Mouse (Mus musculus): ENCODE measurements around the gene Gabarapl1. TPM values are rescaled to one million over a fixed set of nuclear protein-coding genes. Genes with fewer than 3 reads are reported as not detected.
"Not testable (repeated sequence)": the region's sequence is repeated elsewhere in the genome, so short reads cannot be mapped to it uniquely, and the experiment has no call there.

The Gabarapl1 gene
- polyA plus RNA-seq (2012; fragmentation: generic; extraction: Trizol), result 64.3 TPM
- long read RNA-seq, experiment 1, transcript Gabarapl1-201 (4 exons, 1,820 nt), result major isoform, 83 of 99 reads
- long read RNA-seq, experiment 1, partial matches to known transcripts, result 1 of 99 reads
- long read RNA-seq, experiment 1, other reads (novel, unspliced or antisense), result 14 of 99 reads
- long read RNA-seq, experiment 2, transcript Gabarapl1-201 (4 exons, 1,820 nt), result major isoform, 423 of 430 reads
- long read RNA-seq, experiment 2, partial matches to known transcripts, result 0 of 430 reads
- long read RNA-seq, experiment 2, other reads (novel, unspliced or antisense), result 5 of 430 reads

DNA sequence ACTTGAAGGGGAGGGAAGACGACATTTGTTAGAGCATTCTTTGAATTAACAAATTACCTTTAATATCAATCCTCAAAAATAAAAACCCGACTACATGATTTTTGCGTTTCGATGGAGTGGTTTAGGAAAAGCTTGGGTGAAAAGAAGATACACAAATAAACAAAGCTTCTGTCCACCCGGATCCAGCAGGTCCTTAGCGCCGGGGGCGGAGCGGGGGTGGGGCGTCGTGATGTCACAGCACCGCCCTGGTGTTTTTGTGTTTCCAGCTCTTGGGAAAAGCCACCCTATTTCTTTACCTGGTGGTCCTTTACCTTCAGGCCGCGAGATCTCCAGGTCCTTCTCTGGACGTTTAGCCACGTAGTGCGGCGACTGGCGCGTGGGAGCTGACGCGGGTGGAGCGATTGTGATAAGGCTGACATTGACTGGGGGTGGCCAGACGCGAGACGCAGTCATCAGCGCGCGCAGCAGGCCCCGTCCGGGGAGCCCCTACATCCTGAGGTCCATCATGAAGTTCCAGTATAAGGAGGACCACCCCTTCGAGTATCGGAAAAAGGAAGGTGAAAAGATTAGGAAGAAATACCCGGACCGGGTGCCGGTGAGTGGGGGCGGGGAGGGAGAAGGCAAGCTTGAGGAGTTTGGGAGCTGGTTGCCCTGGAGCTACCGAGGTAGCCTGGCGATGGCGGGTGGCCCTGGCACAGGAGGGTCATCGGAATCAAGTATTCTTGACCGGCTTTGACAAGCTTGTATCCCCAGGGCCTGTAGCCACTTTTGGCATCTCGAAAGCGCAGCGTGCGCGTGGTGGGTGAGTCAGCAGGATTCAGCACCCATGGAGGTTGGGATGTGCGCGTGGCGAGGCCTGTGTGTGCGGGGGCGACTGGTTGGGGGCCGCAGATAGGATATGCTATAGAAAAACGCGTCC lies at the start of gene Gabarapl1:
Gabarapl1 (plus strand) TSS at position 219 of the 919 bp plus-strand sequence.
- peaks cover 43% of the 10 kb centered on the region for H3K79me2 ChIP-seq (ENCODE audit: control insufficient read depth, insufficient read depth)
- peak within 1 kb of the TSS; percentile 61 for H3ac ChIP-seq (ENCODE audit: control insufficient read depth, insufficient read length, low read depth)
- H3K36me3 ChIP-seq (ENCODE audit: control insufficient read depth, insufficient read depth), result peaks cover 8% of the 10 kb centered on the region
- peaks cover 27% of the 10 kb centered on the region for H3K79me3 ChIP-seq (ENCODE audit: low read depth)
- TF ChIP-seq MAX (IDR thresholded peaks at IDR 0.05) (peak; percentile 72), CTCF (IDR thresholded peaks at IDR 0.05; ENCODE audit: control insufficient read depth, insufficient read depth, insufficient read length) (no peak)
- H3K4me3 ChIP-seq (ENCODE audit: insufficient read depth, poor library complexity, severe bottlenecking), result peak within 1 kb of the TSS; percentile 87
- H3K27me3 ChIP-seq (ENCODE audit: control insufficient read depth, insufficient read depth, insufficient read length), result no peaks in the 10 kb centered on the region

DNA sequence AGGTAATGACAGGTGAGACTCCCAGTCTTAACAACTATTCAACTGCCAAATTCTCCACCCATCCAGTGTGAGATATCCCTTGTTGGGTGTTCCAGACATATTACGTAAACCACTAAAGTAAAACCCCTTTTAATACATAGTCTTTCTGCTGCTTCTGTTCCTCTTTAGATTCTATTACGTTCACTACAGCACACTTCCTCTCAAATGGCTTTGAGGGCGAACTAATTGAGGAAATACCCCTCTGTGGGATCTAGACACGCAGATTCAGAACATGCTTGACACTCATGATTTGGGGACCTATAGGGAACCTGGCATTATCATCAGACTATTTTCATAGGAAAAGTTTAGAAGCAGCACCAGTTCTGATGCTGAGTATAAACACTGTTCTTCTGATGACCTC lies 38.0 kb upstream of the Gabarapl1 start:
- Histone ChIP-seq H3K27me3 (ENCODE audit: control insufficient read depth, insufficient read depth, insufficient read length) (no peaks in the 10 kb centered on the region), H3K4me3 (ENCODE audit: insufficient read depth, poor library complexity, severe bottlenecking) (no peak overlapping the region), H3K79me2 (ENCODE audit: control insufficient read depth, insufficient read depth) (no peaks in the 10 kb centered on the region), H3ac (ENCODE audit: control insufficient read depth, insufficient read length, low read depth) (no peak overlapping the region), H3K79me3 (ENCODE audit: low read depth) (no peaks in the 10 kb centered on the region), H3K36me3 (ENCODE audit: control insufficient read depth, insufficient read depth) (no peaks in the 10 kb centered on the region)
- TF ChIP-seq USF1 (IDR thresholded peaks at IDR 0.05; ENCODE audit: low read depth), result no peak
- no peak for TF ChIP-seq MAX (IDR thresholded peaks at IDR 0.05)
- no peak for TF ChIP-seq MYOD1 (IDR thresholded peaks at IDR 0.05; ENCODE audit: control insufficient read depth, insufficient read length, low read depth)
- no peak for TF ChIP-seq MYOG (IDR thresholded peaks at IDR 0.05; ENCODE audit: control insufficient read depth, extremely low read depth, insufficient read length)
- TF ChIP-seq CTCF (IDR thresholded peaks at IDR 0.05; ENCODE audit: control insufficient read depth, insufficient read depth, insufficient read length), result no peak
- TF ChIP-seq CEBPB (IDR thresholded peaks at IDR 0.05; ENCODE audit: low read depth), result no peak
- TF ChIP-seq FOSL1 (IDR thresholded peaks at IDR 0.05; ENCODE audit: insufficient read depth, low read length, poor library complexity, severe bottlenecking), result no peak

DNA sequence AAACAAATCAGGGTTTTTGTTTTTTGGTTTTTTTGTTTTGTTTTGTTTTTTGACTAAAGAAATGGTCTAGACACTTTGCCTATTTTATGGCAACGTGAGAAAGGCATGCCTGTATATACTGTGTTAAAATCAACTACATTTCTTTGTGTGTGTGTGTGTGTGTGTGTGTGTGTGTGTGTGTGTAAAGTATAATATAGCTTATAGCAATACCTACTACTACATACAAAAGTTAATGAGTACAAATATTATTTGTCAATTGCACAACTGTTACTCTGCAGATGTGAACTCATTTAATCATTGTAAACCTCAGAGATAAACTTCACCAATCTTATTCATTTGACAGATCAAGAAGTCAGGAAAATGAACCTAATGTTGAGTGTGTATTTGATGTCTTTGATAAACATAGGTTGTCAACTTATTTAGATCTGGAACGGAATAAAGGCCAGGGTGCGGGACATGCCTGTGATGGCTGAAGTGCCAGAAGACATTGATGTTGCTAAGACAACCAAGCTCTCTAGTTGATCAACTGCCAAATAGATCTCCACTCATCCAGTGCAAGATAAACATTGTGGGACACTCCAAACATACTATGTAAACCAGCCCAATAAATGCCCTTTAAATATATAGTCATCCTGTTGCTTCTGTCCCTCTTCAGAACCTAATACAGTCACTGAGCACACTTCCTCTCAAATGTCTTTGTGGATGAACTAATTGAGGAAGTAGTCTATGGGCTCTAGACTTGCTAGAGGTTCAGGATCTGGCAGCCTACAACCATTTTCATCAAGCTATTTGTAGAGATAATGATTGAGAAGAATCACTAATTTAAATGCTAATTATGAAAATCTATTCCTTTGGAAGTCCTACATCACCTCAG lies 35.4 kb upstream of the Gabarapl1 start:
- Histone ChIP-seq H3K79me2 (ENCODE audit: control insufficient read depth, insufficient read depth) (no peaks in the 10 kb centered on the region), H3K36me3 (ENCODE audit: control insufficient read depth, insufficient read depth) (no peaks in the 10 kb centered on the region), H3K79me3 (ENCODE audit: low read depth) (no peaks in the 10 kb centered on the region), H3ac (ENCODE audit: control insufficient read depth, insufficient read length, low read depth) (no peak overlapping the region), H3K27me3 (ENCODE audit: control insufficient read depth, insufficient read depth, insufficient read length) (no peaks in the 10 kb centered on the region), H3K4me3 (ENCODE audit: insufficient read depth, poor library complexity, severe bottlenecking) (no peak overlapping the region)
- no peak for TF ChIP-seq MYOG (IDR thresholded peaks at IDR 0.05; ENCODE audit: control insufficient read depth, extremely low read depth, insufficient read length)
- TF ChIP-seq MYOD1 (IDR thresholded peaks at IDR 0.05; ENCODE audit: control insufficient read depth, insufficient read length, low read depth), result no peak
- TF ChIP-seq USF1 (IDR thresholded peaks at IDR 0.05; ENCODE audit: low read depth), result no peak
- no peak for TF ChIP-seq FOSL1 (IDR thresholded peaks at IDR 0.05; ENCODE audit: insufficient read depth, low read length, poor library complexity, severe bottlenecking)
- TF ChIP-seq CTCF (IDR thresholded peaks at IDR 0.05; ENCODE audit: control insufficient read depth, insufficient read depth, insufficient read length), result no peak
- TF ChIP-seq CEBPB (IDR thresholded peaks at IDR 0.05; ENCODE audit: low read depth), result no peak
- TF ChIP-seq MAX (IDR thresholded peaks at IDR 0.05), result no peak

DNA sequence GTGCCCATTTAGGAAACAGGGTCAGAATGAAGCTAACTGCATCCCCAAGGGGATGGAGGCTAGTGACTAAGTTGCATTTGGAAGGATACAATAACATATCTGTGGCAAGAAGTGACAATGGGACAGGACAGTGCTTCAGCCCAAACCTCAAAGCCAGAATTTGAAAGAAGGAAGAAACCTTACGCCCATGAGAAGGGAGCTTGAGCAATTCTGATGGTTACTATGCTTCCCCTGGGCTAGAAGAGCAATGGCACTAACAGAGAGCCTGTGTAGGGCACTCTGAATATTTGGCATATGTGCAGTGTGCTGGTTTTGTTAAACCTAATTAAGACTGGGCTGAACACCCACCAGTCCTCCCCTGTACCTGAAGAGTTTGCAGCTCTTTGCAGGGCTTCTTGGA lies 33.4 kb upstream of the Gabarapl1 start:
- not testable (repeated sequence) for H3K36me3 ChIP-seq (ENCODE audit: control insufficient read depth, insufficient read depth); H3K4me3 ChIP-seq (ENCODE audit: insufficient read depth, poor library complexity, severe bottlenecking); H3ac ChIP-seq (ENCODE audit: control insufficient read depth, insufficient read length, low read depth); H3K27me3 ChIP-seq (ENCODE audit: control insufficient read depth, insufficient read depth, insufficient read length); H3K79me2 ChIP-seq (ENCODE audit: control insufficient read depth, insufficient read depth); H3K79me3 ChIP-seq (ENCODE audit: low read depth)

DNA sequence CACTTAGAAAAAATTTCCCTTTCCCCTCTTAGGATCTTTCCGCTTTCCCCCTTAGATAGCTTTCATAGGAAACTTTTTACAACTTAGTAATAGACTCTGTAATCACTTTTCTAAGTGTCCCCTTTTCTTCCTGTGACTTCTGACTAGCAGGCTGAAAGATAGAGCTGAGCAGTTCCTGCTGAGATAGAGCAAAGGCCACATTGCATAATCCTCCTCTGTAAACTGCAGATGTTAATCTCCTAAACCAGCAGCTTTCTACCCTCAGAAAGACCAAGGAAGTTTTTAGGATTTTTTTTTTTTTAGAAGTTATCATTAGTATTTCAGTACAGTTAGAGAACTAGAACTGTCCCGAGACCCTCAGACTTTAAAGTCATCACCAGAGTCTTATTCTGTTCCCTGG lies 29.5 kb upstream of the Gabarapl1 start:
- TF ChIP-seq CTCF (IDR thresholded peaks at IDR 0.05; ENCODE audit: control insufficient read depth, insufficient read depth, insufficient read length) (no peak), FOSL1 (IDR thresholded peaks at IDR 0.05; ENCODE audit: insufficient read depth, low read length, poor library complexity, severe bottlenecking) (no peak), MYOD1 (IDR thresholded peaks at IDR 0.05; ENCODE audit: control insufficient read depth, insufficient read length, low read depth) (no peak), USF1 (IDR thresholded peaks at IDR 0.05; ENCODE audit: low read depth) (no peak), MAX (IDR thresholded peaks at IDR 0.05) (no peak), MYOG (IDR thresholded peaks at IDR 0.05; ENCODE audit: control insufficient read depth, extremely low read depth, insufficient read length) (no peak), CEBPB (IDR thresholded peaks at IDR 0.05; ENCODE audit: low read depth) (no peak)
- H3K4me3 ChIP-seq (ENCODE audit: insufficient read depth, poor library complexity, severe bottlenecking), result no peak overlapping the region
- no peaks in the 10 kb centered on the region for H3K79me3 ChIP-seq (ENCODE audit: low read depth)
- no peaks in the 10 kb centered on the region for H3K79me2 ChIP-seq (ENCODE audit: control insufficient read depth, insufficient read depth)
- H3ac ChIP-seq (ENCODE audit: control insufficient read depth, insufficient read length, low read depth), result no peak overlapping the region
- no peaks in the 10 kb centered on the region for H3K36me3 ChIP-seq (ENCODE audit: control insufficient read depth, insufficient read depth)
- H3K27me3 ChIP-seq (ENCODE audit: control insufficient read depth, insufficient read depth, insufficient read length), result no peaks in the 10 kb centered on the region
